Mouse (Mus musculus): ENCODE measurements around the gene Zfp42. TPM values are rescaled to one million over a fixed set of nuclear protein-coding genes. Genes with fewer than 3 reads are reported as not detected.

The Zfp42 gene
- total RNA-seq, 2 experiments from 2014 or later = not detected

GRCm38 (mm10) chr8:43257886-43258285, 48.9 kb downstream of the Zfp42 start:
- intact Hi-C loops (cut with DNase I) = no loop called here
- DNase-seq (ENCODE audit: low spot score) = no peak

- intact Hi-C loops (cut with DNase I) = no loop called here
These were observed 51.1 kb downstream of the Zfp42 start for GRCm38 (mm10) chr8:43255695-43256094.

GRCm38 (mm10) chr8:43251653-43252052, 55.1 kb downstream of the Zfp42 start:
- DNase-seq (ENCODE audit: low spot score) = no peak
- intact Hi-C loops (cut with DNase I) = no loop called here

More at GRCm38 (mm10) chr8:43255695-43256094, 51.1 kb downstream of the Zfp42 start:
- DNase-seq (ENCODE audit: low spot score) = no peak

GRCm38 (mm10) chr8:43248707-43249106, 58.1 kb downstream of the Zfp42 start:
- no peak for DNase-seq (ENCODE audit: low spot score)
- intact Hi-C loops (cut with DNase I) = no loop called here

Other genes with a start within 250 kb of the Zfp42 start
- not detected for gene Triml1, start 165.5 kb downstream of the Zfp42 start, total RNA-seq (2021)
- not detected for gene Triml2, start 126.4 kb downstream of the Zfp42 start, total RNA-seq (2021)
- gene Adam26b, start 221.1 kb upstream of the Zfp42 start, total RNA-seq (2021) = not detected

Data from heart, postnatal 25 days (tissue).